Mouse (Mus musculus): ENCODE results near the gene Cbx7. TPM values are rescaled to one million over a fixed set of nuclear protein-coding genes. Genes with fewer than 3 reads are reported as not detected.

Cbx7 gene
- total RNA-seq, 1 experiment from 2014 or later: 7.2 TPM

- DNase-seq: no peak
These were observed 76.6 kb downstream of the Cbx7 start for GRCm38 (mm10) chr15:79894343-79894742.

DNA sequence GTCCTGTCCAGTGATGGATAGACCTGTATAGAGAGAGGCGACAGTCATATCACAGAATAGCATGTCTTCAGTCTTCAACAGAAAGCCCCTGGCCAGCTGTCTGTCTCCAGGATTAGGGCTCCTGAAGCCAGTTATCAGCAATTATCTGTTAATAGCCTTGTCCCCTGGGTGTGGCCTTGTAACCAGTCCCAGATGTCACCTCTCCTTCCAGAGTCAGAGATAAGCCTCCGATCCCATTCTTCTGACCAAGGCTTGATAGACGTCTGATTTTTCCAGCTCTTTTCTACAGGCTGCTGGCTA is 77.1 kb downstream of the Cbx7 start:
- DNase-seq: no peak

- no peak for DNase-seq
These were observed 77.7 kb downstream of the Cbx7 start for GRCm38 (mm10) chr15:79892995-79893823.

GRCm38 (mm10) chr15:79892213-79892541 is 78.7 kb downstream of the Cbx7 start:
- peak; percentile 79 for DNase-seq

- DNase-seq: peak; percentile 90
These were observed 79.3 kb downstream of the Cbx7 start, which contains the start of gene Apobec3 for GRCm38 (mm10) chr15:79891436-79892212. Apobec3 (plus strand) TSS chr15:79891659.

- DNase-seq: no peak
These were observed 86.1 kb downstream of the Cbx7 start for GRCm38 (mm10) chr15:79884820-79885219.

- peak; percentile 96 for DNase-seq
These were observed 87.5 kb downstream of the Cbx7 start for GRCm38 (mm10) chr15:79883352-79883822.

GRCm38 (mm10) chr15:79882623-79883267 is 88.2 kb downstream of the Cbx7 start:
- no peak for DNase-seq

GRCm38 (mm10) chr15:79880477-79880876 is 90.4 kb downstream of the Cbx7 start:
- DNase-seq: peak; percentile 44

GRCm38 (mm10) chr15:79879319-79879718 is 91.6 kb downstream of the Cbx7 start:
- peak; percentile 93 for DNase-seq

GRCm38 (mm10) chr15:79878725-79879136 is 92.2 kb downstream of the Cbx7 start:
- DNase-seq: peak; percentile 37

DNA sequence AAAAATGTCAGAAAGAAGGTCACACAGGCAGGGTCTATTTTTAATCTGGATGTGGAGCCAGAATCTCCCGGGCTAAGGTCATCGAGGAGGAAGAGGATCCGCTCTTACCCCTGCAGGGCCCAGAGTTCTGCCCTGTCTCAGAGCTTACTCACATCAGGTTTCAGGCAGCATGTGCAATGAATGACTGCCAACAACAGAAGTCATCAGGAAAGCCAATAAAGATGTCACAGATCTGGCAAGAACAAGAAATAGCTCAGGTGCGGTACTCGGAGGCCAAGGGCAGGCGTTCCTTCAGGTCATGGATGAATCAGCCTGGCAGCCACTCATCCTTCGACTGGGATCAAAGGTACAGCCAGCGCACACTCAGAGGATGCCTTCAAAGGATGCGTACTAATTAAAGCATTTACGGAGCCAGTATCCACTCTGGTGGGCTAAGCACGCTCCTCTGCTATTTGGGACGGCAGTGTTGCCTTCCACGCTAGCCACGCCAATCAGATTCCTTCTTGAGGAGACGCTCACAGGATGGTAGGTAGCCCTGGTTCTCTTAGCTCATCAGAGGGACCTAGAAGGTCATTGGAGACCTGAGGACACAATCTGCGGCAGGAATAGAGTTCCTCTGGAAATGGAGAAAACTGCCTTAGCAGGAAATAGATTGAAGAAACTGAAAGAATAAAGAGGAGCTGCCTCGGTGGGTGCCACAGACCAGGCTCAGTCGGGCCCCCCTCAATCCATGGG is 95.5 kb downstream of the Cbx7 start:
- DNase-seq: peak; percentile 45

DNA sequence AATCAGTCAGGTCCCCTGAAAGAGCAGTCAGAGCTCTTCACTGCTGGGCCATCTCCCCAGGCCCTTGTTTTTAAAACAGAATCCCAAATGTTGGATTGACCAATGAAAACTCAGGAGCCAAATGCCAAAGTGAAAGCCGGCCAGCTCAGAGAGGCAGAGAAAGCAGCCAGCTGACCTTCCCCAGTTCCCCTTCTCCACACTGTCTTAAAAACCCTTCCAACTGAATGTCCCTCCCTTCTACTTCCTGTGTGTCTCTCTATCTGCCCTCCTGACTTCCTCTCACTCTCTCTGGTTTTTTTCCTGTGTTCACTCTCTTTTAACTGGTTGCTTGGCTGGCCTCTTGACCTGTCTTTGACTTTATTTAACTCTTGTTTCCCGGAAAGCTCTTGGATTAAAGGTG is 96.9 kb downstream of the Cbx7 start:
- no peak for DNase-seq

GRCm38 (mm10) chr15:79873545-79873944 is 97.4 kb downstream of the Cbx7 start:
- no peak for DNase-seq

DNA sequence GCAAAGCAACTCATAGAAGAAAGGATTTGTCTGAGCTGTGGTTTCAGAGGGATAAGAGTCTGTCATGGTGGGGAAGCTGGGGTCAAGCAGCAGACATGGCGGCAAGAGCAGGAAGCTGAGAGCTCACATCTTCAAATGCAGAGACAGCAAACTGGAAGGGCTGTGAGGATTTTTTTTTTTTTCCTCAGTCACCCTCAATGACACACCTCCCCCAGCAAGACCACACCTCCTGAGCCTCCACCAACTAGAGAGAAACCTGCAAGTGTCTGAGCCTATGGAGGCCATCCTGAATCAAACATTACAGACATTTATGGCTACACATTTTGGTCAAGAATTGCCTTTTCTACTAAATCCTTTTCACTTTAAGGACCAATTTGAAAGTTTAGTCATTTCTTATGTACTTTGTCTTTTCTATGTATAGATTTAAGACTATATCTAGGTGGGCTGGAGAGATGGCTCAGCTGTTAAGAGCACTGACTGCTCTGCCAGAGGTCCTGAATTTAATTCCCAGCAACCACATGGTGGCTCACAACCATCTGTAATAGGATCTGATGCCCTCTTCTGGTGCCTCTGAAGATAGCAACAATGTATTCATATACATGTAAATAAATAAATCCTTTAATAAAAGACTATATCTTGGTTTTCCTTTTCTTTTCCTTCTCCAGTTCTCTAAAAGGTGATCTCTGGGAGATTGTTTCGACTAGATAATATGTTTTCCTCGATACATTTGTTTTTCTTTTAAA is 103.5 kb downstream of the Cbx7 start:
- no peak for DNase-seq

Small RNAs within 50 kb of the gene (microRNA-seq; reads per million reads assigned to microRNA genes)
- 1.1 to 2.6 reads per million in 2 experiments for gene Mir7213

Other genes with a start within 250 kb of the Cbx7 start
- gene Sun2, start 228.6 kb downstream of the Cbx7 start, total RNA-seq (2021): 61.1 and 78.0 TPM in 2 replicates
- gene Dnal4, start 193.3 kb downstream of the Cbx7 start, total RNA-seq (2021): 16.6 and 20.1 TPM in 2 replicates
- gene Nptxr, start 166.4 kb downstream of the Cbx7 start, total RNA-seq (2021): 7.0 and 8.4 TPM in 2 replicates
- gene Npcd, start 136.9 kb downstream of the Cbx7 start, total RNA-seq (2021): 0.71 and 0.96 TPM in 2 replicates
- gene Cbx6, start 136.4 kb downstream of the Cbx7 start, total RNA-seq (2021): 60.1 and 64.8 TPM in 2 replicates
- 19.8 and 38.2 TPM in 2 replicates for gene Apobec3, start 79.5 kb downstream of the Cbx7 start, total RNA-seq (2021)
- 43.0 and 49.3 TPM in 2 replicates for gene Pdgfb, start 43.9 kb upstream of the Cbx7 start, total RNA-seq (2021)
- gene Syngr1, start 120.2 kb upstream of the Cbx7 start, total RNA-seq (2021): 28.5 and 29.8 TPM in 2 replicates
- 594 and 691 TPM in 2 replicates for gene Rpl3, start 120.7 kb upstream of the Cbx7 start, total RNA-seq (2021)
- 14.6 and 23.0 TPM in 2 replicates for gene Tab1, start 162.0 kb upstream of the Cbx7 start, total RNA-seq (2021)
- gene Mgat3, start 202.6 kb upstream of the Cbx7 start, total RNA-seq (2021): 6.6 and 7.6 TPM in 2 replicates